Mouse (Mus musculus): Measurements from ENCODE around the gene Fscn3. TPM values are rescaled to one million over a fixed set of nuclear protein-coding genes. Genes with fewer than 3 reads are reported as not detected.

The Fscn3 gene
- polyA plus RNA-seq, 1 experiment from 2014 or later: 0.13 TPM

- Histone ChIP-seq H3K27me3 (ENCODE audit: control insufficient read depth, insufficient read depth, low read length) (no peaks in the 10 kb centered on the region), H3K4me2 (ENCODE audit: low read depth, low read length) (no peak overlapping the region)
- no peak for ATAC-seq (ENCODE audit: insufficient read depth, low FRiP score)
These were observed 43.9 kb downstream of the Fscn3 start for GRCm38 (mm10) chr6:28471284-28472035.

GRCm38 (mm10) chr6:28474211-28474610 is 46.6 kb downstream of the Fscn3 start:
- Histone ChIP-seq H3K4me2 (ENCODE audit: low read depth, low read length) (no peak overlapping the region), H3K9ac (ENCODE audit: low read length) (no peak overlapping the region), H3K27me3 (ENCODE audit: control insufficient read depth, insufficient read depth, low read length) (no peaks in the 10 kb centered on the region), H3K4me1 (ENCODE audit: control insufficient read depth, insufficient read depth, low read length) (peaks cover 6% of the 10 kb centered on the region; the same call in 1 of the 2 replicates), H3K9me3 (replicated peaks; ENCODE audit: control insufficient read depth, low read length) (no peaks in the 10 kb centered on the region), H3K27ac (ENCODE audit: low read length) (no peak overlapping the region; the same call in 1 of the 2 replicates), H3K36me3 (ENCODE audit: control insufficient read depth, insufficient read depth, low read length) (no peaks in the 10 kb centered on the region), H3K4me3 (replicated peaks; ENCODE audit: low read length) (no peak overlapping the region)
- ATAC-seq (ENCODE audit: insufficient read depth, low FRiP score): no peak
- 73% methylated on average over 4 of the region's 4 CpGs for WGBS

More at GRCm38 (mm10) chr6:28471284-28472035, 43.9 kb downstream of the Fscn3 start:
- WGBS: 83% methylated on average over 9 of the region's 9 CpGs
- Histone ChIP-seq H3K36me3 (ENCODE audit: control insufficient read depth, insufficient read depth, low read length) (no peaks in the 10 kb centered on the region), H3K9me3 (replicated peaks; ENCODE audit: control insufficient read depth, low read length) (no peaks in the 10 kb centered on the region), H3K27ac (ENCODE audit: low read length) (no peak overlapping the region), H3K9ac (ENCODE audit: low read length) (no peak overlapping the region), H3K4me1 (ENCODE audit: control insufficient read depth, insufficient read depth, low read length) (no peaks in the 10 kb centered on the region), H3K4me3 (replicated peaks; ENCODE audit: low read length) (no peak overlapping the region)

GRCm38 (mm10) chr6:28474839-28475238 is 47.2 kb downstream of the Fscn3 start, which contains the start of gene Snd1:
Snd1 (plus strand) TSS chr6:28475139.
- ATAC-seq (ENCODE audit: insufficient read depth, low FRiP score): no peak
- Histone ChIP-seq H3K27ac (ENCODE audit: low read length) (no peak within 1 kb of the TSS; the same call in 1 of the 2 replicates), H3K4me3 (replicated peaks; ENCODE audit: low read length) (no peak within 1 kb of the TSS), H3K27me3 (ENCODE audit: control insufficient read depth, insufficient read depth, low read length) (no peaks in the 10 kb centered on the region), H3K4me2 (ENCODE audit: low read depth, low read length) (no peak within 1 kb of the TSS), H3K4me1 (ENCODE audit: control insufficient read depth, insufficient read depth, low read length) (peaks cover 8% of the 10 kb centered on the region; the same call in 1 of the 2 replicates), H3K36me3 (ENCODE audit: control insufficient read depth, insufficient read depth, low read length) (no peaks in the 10 kb centered on the region), H3K9ac (ENCODE audit: low read length) (no peak within 1 kb of the TSS), H3K9me3 (replicated peaks; ENCODE audit: control insufficient read depth, low read length) (no peaks in the 10 kb centered on the region)
- 86% methylated on average over 5 of the region's 5 CpGs for WGBS

GRCm38 (mm10) chr6:28479865-28480751 is 52.5 kb downstream of the Fscn3 start:
- Histone ChIP-seq H3K27me3 (ENCODE audit: control insufficient read depth, insufficient read depth, low read length) (no peaks in the 10 kb centered on the region), H3K4me1 (ENCODE audit: control insufficient read depth, insufficient read depth, low read length) (peaks cover 33% of the 10 kb centered on the region), H3K9ac (ENCODE audit: low read length) (peak overlapping the region; percentile 85), H3K4me3 (replicated peaks; ENCODE audit: low read length) (peak overlapping the region; percentile 81), H3K27ac (ENCODE audit: low read length) (peak overlapping the region; percentile 85), H3K9me3 (replicated peaks; ENCODE audit: control insufficient read depth, low read length) (no peaks in the 10 kb centered on the region), H3K36me3 (ENCODE audit: control insufficient read depth, insufficient read depth, low read length) (no peaks in the 10 kb centered on the region), H3K4me2 (ENCODE audit: low read depth, low read length) (peak overlapping the region; percentile 71)
- ATAC-seq (ENCODE audit: insufficient read depth, low FRiP score): peak; percentile 99
- under 1% methylated on average over 68 of the region's 68 CpGs for WGBS

- 4% methylated on average over 21 of the region's 21 CpGs for WGBS
- H3K27me3 ChIP-seq (ENCODE audit: control insufficient read depth, insufficient read depth, low read length): no peaks in the 10 kb centered on the region
- peak overlapping the region; percentile 81 for H3K4me3 ChIP-seq (replicated peaks; ENCODE audit: low read length)
- no peaks in the 10 kb centered on the region for H3K9me3 ChIP-seq (replicated peaks; ENCODE audit: control insufficient read depth, low read length)
- H3K27ac ChIP-seq (ENCODE audit: low read length): peak overlapping the region; percentile 85
- H3K4me2 ChIP-seq (ENCODE audit: low read depth, low read length): peak overlapping the region; percentile 71
- no peak for ATAC-seq (ENCODE audit: insufficient read depth, low FRiP score)
- peaks cover 38% of the 10 kb centered on the region for H3K4me1 ChIP-seq (ENCODE audit: control insufficient read depth, insufficient read depth, low read length)
- no peaks in the 10 kb centered on the region for H3K36me3 ChIP-seq (ENCODE audit: control insufficient read depth, insufficient read depth, low read length)
- peak overlapping the region; percentile 85 for H3K9ac ChIP-seq (ENCODE audit: low read length)
These were observed 53.3 kb downstream of the Fscn3 start for GRCm38 (mm10) chr6:28480752-28481492.

GRCm38 (mm10) chr6:28482711-28483315 is 55.2 kb downstream of the Fscn3 start:
- WGBS: 59% methylated on average over 4 of the region's 4 CpGs
- Histone ChIP-seq H3K27me3 (ENCODE audit: control insufficient read depth, insufficient read depth, low read length) (no peaks in the 10 kb centered on the region), H3K27ac (ENCODE audit: low read length) (no peak overlapping the region), H3K36me3 (ENCODE audit: control insufficient read depth, insufficient read depth, low read length) (no peaks in the 10 kb centered on the region), H3K4me1 (ENCODE audit: control insufficient read depth, insufficient read depth, low read length) (peaks cover 44% of the 10 kb centered on the region), H3K9ac (ENCODE audit: low read length) (0 out of 2 replicates have a peak overlapping the region, but pooled peaks have one; percentile 32), H3K9me3 (replicated peaks; ENCODE audit: control insufficient read depth, low read length) (no peaks in the 10 kb centered on the region), H3K4me3 (replicated peaks; ENCODE audit: low read length) (peak overlapping the region; percentile 15), H3K4me2 (ENCODE audit: low read depth, low read length) (peak overlapping the region; percentile 71)
- ATAC-seq (ENCODE audit: insufficient read depth, low FRiP score): no peak

- H3K9me3 ChIP-seq (replicated peaks; ENCODE audit: control insufficient read depth, low read length): no peaks in the 10 kb centered on the region
- peaks cover 39% of the 10 kb centered on the region for H3K4me1 ChIP-seq (ENCODE audit: control insufficient read depth, insufficient read depth, low read length)
- H3K9ac ChIP-seq (ENCODE audit: low read length): no peak overlapping the region
- WGBS: 96% methylated on average over 2 of the region's 2 CpGs
- no peak for ATAC-seq (ENCODE audit: insufficient read depth, low FRiP score)
- no peaks in the 10 kb centered on the region for H3K27me3 ChIP-seq (ENCODE audit: control insufficient read depth, insufficient read depth, low read length)
- no peak overlapping the region for H3K4me2 ChIP-seq (ENCODE audit: low read depth, low read length)
- H3K36me3 ChIP-seq (ENCODE audit: control insufficient read depth, insufficient read depth, low read length): 0 out of 2 replicates have a peak, but pooled peaks cover 3% of the 10 kb centered on the region
- H3K4me3 ChIP-seq (replicated peaks; ENCODE audit: low read length): no peak overlapping the region
- H3K27ac ChIP-seq (ENCODE audit: low read length): no peak overlapping the region
These were observed 58.4 kb downstream of the Fscn3 start for GRCm38 (mm10) chr6:28486008-28486407.

GRCm38 (mm10) chr6:28486471-28486870 is 58.9 kb downstream of the Fscn3 start:
- 79% methylated on average over 2 of the region's 2 CpGs for WGBS
- H3K4me1 ChIP-seq (ENCODE audit: control insufficient read depth, insufficient read depth, low read length): peaks cover 34% of the 10 kb centered on the region
- no peak for ATAC-seq (ENCODE audit: insufficient read depth, low FRiP score)
- H3K36me3 ChIP-seq (ENCODE audit: control insufficient read depth, insufficient read depth, low read length): 0 out of 2 replicates have a peak, but pooled peaks cover 7% of the 10 kb centered on the region
- H3K9ac ChIP-seq (ENCODE audit: low read length): no peak overlapping the region
- no peak overlapping the region for H3K4me2 ChIP-seq (ENCODE audit: low read depth, low read length)
- H3K27me3 ChIP-seq (ENCODE audit: control insufficient read depth, insufficient read depth, low read length): no peaks in the 10 kb centered on the region
- H3K9me3 ChIP-seq (replicated peaks; ENCODE audit: control insufficient read depth, low read length): no peaks in the 10 kb centered on the region
- no peak overlapping the region for H3K27ac ChIP-seq (ENCODE audit: low read length)
- no peak overlapping the region for H3K4me3 ChIP-seq (replicated peaks; ENCODE audit: low read length)
